Mouse (Mus musculus): ENCODE results near the gene Bmp4. TPM values are rescaled to one million over a fixed set of nuclear protein-coding genes. Genes with fewer than 3 reads are reported as not detected.

Bmp4 gene
- total RNA-seq, 1 experiment = 36.5 TPM

GRCm38 (mm10) chr14:46357286-46357685 lies 33.2 kb downstream of the Bmp4 start:
- Histone ChIP-seq H3K27ac (ENCODE audit: insufficient read depth, low read depth, low read length, poor library complexity, severe bottlenecking) (no peak overlapping the region), H3K9ac (ENCODE audit: insufficient read depth, low read depth, low read length, poor library complexity, severe bottlenecking) (no peak overlapping the region), H3K9me3 (ENCODE audit: control insufficient read depth, insufficient read depth, low read depth, low read length) (no peaks in the 10 kb centered on the region), H3K4me3 (ENCODE audit: insufficient read depth in 1 of 2, low read depth in 1 of 2, low read length in 2 of 2, poor library complexity in 1 of 2, severe bottlenecking in 1 of 2) (no peak overlapping the region), H3K4me1 (ENCODE audit: control insufficient read depth in 2 of 2, insufficient read depth in 2 of 2, low read length in 2 of 2, poor library complexity in 1 of 2) (no peaks in the 10 kb centered on the region), H3K36me3 (ENCODE audit: control insufficient read depth, insufficient read depth, low read length, poor library complexity, severe bottlenecking) (no peaks in the 10 kb centered on the region)
- TF ChIP-seq HCFC1 (IDR thresholded peaks at IDR 0.05; ENCODE audit: borderline replicate concordance, insufficient read depth, low read length) = no peak
- no peak for TF ChIP-seq ZNF384 (IDR thresholded peaks at IDR 0.05; ENCODE audit: low read depth, low read length)
- TF ChIP-seq ZC3H11A (IDR thresholded peaks at IDR 0.05; ENCODE audit: borderline replicate concordance, low read depth, low read length) = no peak
- TF ChIP-seq CHD2 (IDR thresholded peaks at IDR 0.05; ENCODE audit: low read depth, low read length) = no peak
- no peak for TF ChIP-seq MAFK (IDR thresholded peaks at IDR 0.05; ENCODE audit: insufficient read depth, low read depth, low read length)
- DNase-seq (ENCODE audit: low read depth, low spot score) = no peak
- in situ Hi-C loops (cut with MboI; ENCODE audit: low sequenced_read_pairs in 2 of 2, unreplicated experiment in 2 of 2) = no loop called here

GRCm38 (mm10) chr14:46344750-46345149 lies 45.7 kb downstream of the Bmp4 start:
- H3K27ac ChIP-seq (ENCODE audit: insufficient read depth, low read depth, low read length, poor library complexity, severe bottlenecking) = no peak overlapping the region
- in situ Hi-C loops (cut with MboI; ENCODE audit: low sequenced_read_pairs in 2 of 2, unreplicated experiment in 2 of 2) = no loop called here
- DNase-seq (ENCODE audit: low read depth, low spot score) = no peak
- peaks cover 0 to 4% of the 10 kb centered on the region in 2 experiments; a peak in 1 of 4 replicates for H3K4me1 ChIP-seq (ENCODE audit: control insufficient read depth in 2 of 2, insufficient read depth in 2 of 2, low read length in 2 of 2, poor library complexity in 1 of 2)
- no peak overlapping the region for H3K9ac ChIP-seq (ENCODE audit: insufficient read depth, low read depth, low read length, poor library complexity, severe bottlenecking)
- H3K9me3 ChIP-seq (ENCODE audit: control insufficient read depth, insufficient read depth, low read depth, low read length) = no peaks in the 10 kb centered on the region
- no peak for TF ChIP-seq ZC3H11A (IDR thresholded peaks at IDR 0.05; ENCODE audit: borderline replicate concordance, low read depth, low read length)
- no peak for TF ChIP-seq HCFC1 (IDR thresholded peaks at IDR 0.05; ENCODE audit: borderline replicate concordance, insufficient read depth, low read length)
- TF ChIP-seq CHD2 (IDR thresholded peaks at IDR 0.05; ENCODE audit: low read depth, low read length) = no peak
- peak; percentile 62; the same call in 1 of the 2 replicates for TF ChIP-seq MAFK (IDR thresholded peaks at IDR 0.05; ENCODE audit: insufficient read depth, low read depth, low read length)
- TF ChIP-seq ZNF384 (IDR thresholded peaks at IDR 0.05; ENCODE audit: low read depth, low read length) = no peak
- H3K4me3 ChIP-seq (ENCODE audit: insufficient read depth in 1 of 2, low read depth in 1 of 2, low read length in 2 of 2, poor library complexity in 1 of 2, severe bottlenecking in 1 of 2) = no peak overlapping the region
- no peaks in the 10 kb centered on the region for H3K36me3 ChIP-seq (ENCODE audit: control insufficient read depth, insufficient read depth, low read length, poor library complexity, severe bottlenecking)

- H3K9me3 ChIP-seq (ENCODE audit: control insufficient read depth, insufficient read depth, low read depth, low read length) = no peaks in the 10 kb centered on the region
- no peak overlapping the region for H3K4me3 ChIP-seq (ENCODE audit: insufficient read depth in 1 of 2, low read depth in 1 of 2, low read length in 2 of 2, poor library complexity in 1 of 2, severe bottlenecking in 1 of 2)
- H3K4me1 ChIP-seq (ENCODE audit: control insufficient read depth in 2 of 2, insufficient read depth in 2 of 2, low read length in 2 of 2, poor library complexity in 1 of 2) = peaks cover 0 to 5% of the 10 kb centered on the region in 2 experiments; a peak in 2 of 4 replicates
- no peak overlapping the region for H3K27ac ChIP-seq (ENCODE audit: insufficient read depth, low read depth, low read length, poor library complexity, severe bottlenecking)
- no peak overlapping the region for H3K9ac ChIP-seq (ENCODE audit: insufficient read depth, low read depth, low read length, poor library complexity, severe bottlenecking)
- no peak for TF ChIP-seq MAFK (IDR thresholded peaks at IDR 0.05; ENCODE audit: insufficient read depth, low read depth, low read length)
- TF ChIP-seq ZC3H11A (IDR thresholded peaks at IDR 0.05; ENCODE audit: borderline replicate concordance, low read depth, low read length) = no peak
- TF ChIP-seq CHD2 (IDR thresholded peaks at IDR 0.05; ENCODE audit: low read depth, low read length) = no peak
- TF ChIP-seq HCFC1 (IDR thresholded peaks at IDR 0.05; ENCODE audit: borderline replicate concordance, insufficient read depth, low read length) = no peak
- TF ChIP-seq ZNF384 (IDR thresholded peaks at IDR 0.05; ENCODE audit: low read depth, low read length) = no peak
- DNase-seq (ENCODE audit: low read depth, low spot score) = peak; percentile 40
- in situ Hi-C loops (cut with MboI; ENCODE audit: low sequenced_read_pairs in 2 of 2, unreplicated experiment in 2 of 2) = no loop called here
- H3K36me3 ChIP-seq (ENCODE audit: control insufficient read depth, insufficient read depth, low read length, poor library complexity, severe bottlenecking) = no peaks in the 10 kb centered on the region
Measured at GRCm38 (mm10) chr14:46338801-46339200, 51.7 kb downstream of the Bmp4 start.

Other genes starting within 250 kb of the Bmp4 start
- not detected in 2 replicates for gene Gm15217, start 11.3 kb downstream of the Bmp4 start, total RNA-seq (2012; rRNA removed)